Comparison of ENCODE assay signal across 14 mouse cellular contexts in genomic region chr11:85956422-85956821, GRCm38 (mm10).
"Had no signal": no experiment of that assay in that cellular context is flagged by ENCODE, and none has a peak within 500 bp of the region (broad histone marks: within the 10 kb centered on the region; RNA-seq: fewer than 3 reads in every experiment).

No protein-coding gene starts in this region.

- H3K36me3 ChIP-seq: lung, embryonic 15.5 days; midbrain, embryonic 10.5 days; midbrain, embryonic 12.5 days; neural tube, embryonic 12.5 days; stomach, embryonic 15.5 days had no signal

- H3K9ac ChIP-seq: lung, embryonic 15.5 days; midbrain, embryonic 12.5 days; neural tube, embryonic 12.5 days; stomach, embryonic 15.5 days had no signal

- H3K27ac ChIP-seq: macrophage; midbrain, embryonic 10.5 days; midbrain, embryonic 12.5 days; neural tube, embryonic 12.5 days; stomach, embryonic 15.5 days; stomach, postnatal 0 days had no signal

- DNase-seq: lung, adult 2 months; midbrain, embryonic 14.5 days; right cerebral cortex, postnatal 14 days; thymus, adult 2 months; thymus, postnatal 25 days; thymus, postnatal 4 days had no signal

- H3K9me3 ChIP-seq: lung, embryonic 15.5 days; midbrain, embryonic 10.5 days; midbrain, embryonic 12.5 days; neural tube, embryonic 12.5 days; stomach, embryonic 15.5 days had no signal

- H3K27me3 ChIP-seq: lung, embryonic 15.5 days; midbrain, embryonic 12.5 days; neural tube, embryonic 12.5 days; stomach, embryonic 15.5 days had no signal

- H3K4me1 ChIP-seq: midbrain, embryonic 10.5 days; midbrain, embryonic 12.5 days; neural tube, embryonic 12.5 days; stomach, embryonic 15.5 days had no signal

- H3K4me2 ChIP-seq: midbrain, embryonic 12.5 days; neural tube, embryonic 12.5 days; stomach, embryonic 15.5 days had no signal

- ATAC-seq: midbrain, embryonic 16.5 days had no signal

- H3K4me3 ChIP-seq: lung, embryonic 15.5 days; midbrain, embryonic 10.5 days; midbrain, embryonic 12.5 days; neural tube, embryonic 12.5 days; stomach, embryonic 15.5 days had no signal
